Mouse (Mus musculus) forebrain, embryonic 15.5 days (tissue): ENCODE results near the gene Pkdrej. TPM values are rescaled to one million over a fixed set of nuclear protein-coding genes. Genes with fewer than 3 reads are reported as not detected.

Experiments used
- ATAC-seq: fragments of 200-750 bp; cut with Nextera tagmentation; replicated peaks from 2 replicates; pipeline ENCODE4 v1.8.0; 2017; ENCODE audit warnings: mild to moderate bottlenecking, moderate TSS enrichment, moderate library complexity
- H3K27ac ChIP-seq: fragments of 300-500 bp; sonication (generic); replicated peaks from 2 replicates; pipeline ENCODE4 v1.5.1; 2015; ENCODE audit warnings: mild to moderate bottlenecking, inconsistent platforms
- H3K27me3 ChIP-seq: fragments of 300-500 bp; sonication (generic); 2 replicates; pipeline ENCODE4 v1.6.1; 2015; ENCODE audit warnings: inconsistent platforms
- H3K36me3 ChIP-seq: fragments of 300-500 bp; sonication (generic); 2 replicates; pipeline ENCODE4 v1.6.1; 2015; ENCODE audit warnings: mild to moderate bottlenecking, inconsistent platforms
- H3K4me1 ChIP-seq: fragments of 300-500 bp; sonication (generic); 2 replicates; pipeline ENCODE4 v1.6.1; 2015; ENCODE audit warnings: inconsistent platforms
- H3K4me2 ChIP-seq: fragments of 300-500 bp; sonication (generic); replicated peaks from 2 replicates; pipeline ENCODE4 v1.6.1; 2015; ENCODE audit warnings: mild to moderate bottlenecking, inconsistent platforms
- H3K4me3 ChIP-seq: fragments of 300-500 bp; sonication (generic); 2 replicates; pipeline ENCODE4 v1.5.1; 2015; ENCODE audit warnings: mild to moderate bottlenecking, inconsistent platforms
- H3K9ac ChIP-seq: fragments of 300-500 bp; sonication (generic); replicated peaks from 2 replicates; pipeline ENCODE4 v1.6.1; 2015; ENCODE audit warnings: mild to moderate bottlenecking, inconsistent platforms
- H3K9me3 ChIP-seq: fragments of 300-500 bp; sonication (generic); 2 replicates; pipeline ENCODE4 v1.6.1; 2016; ENCODE audit warnings: inconsistent platforms
- WGBS: fragments of 180-500 bp; shearing (Covaris S2); methylation state at CpG from one replicate; pipeline ENCODE4 v1.1.7; 2015; ENCODE audit warnings: mixed read lengths; 5-methylcytosine and 5-hydroxymethylcytosine counted together
- polyA plus RNA-seq: library from polyadenylated mRNA; unstranded; fragments of >200 nt; fragmentation: Nextera tagmentation; extraction: Ambion mirVana; gene quantifications from 2 replicates; pipeline ENCODE4 v1.2.1, GENCODE M21; 2015

The Pkdrej gene
- polyA plus RNA-seq, 1 experiment from 2014 or later: 0.04 TPM

GRCm38 (mm10) chr15:85808031-85808430, 13.5 kb downstream of the Pkdrej start:
- H3K27me3 ChIP-seq: no peaks in the 10 kb centered on the region
- H3K4me3 ChIP-seq: no peak overlapping the region
- H3K27ac ChIP-seq: no peak overlapping the region
- no peak for ATAC-seq
- H3K4me2 ChIP-seq: no peak overlapping the region
- 77% methylated on average over 6 of the region's 6 CpGs for WGBS
- peaks cover 18% of the 10 kb centered on the region for H3K4me1 ChIP-seq
- no peak overlapping the region for H3K9ac ChIP-seq
- no peaks in the 10 kb centered on the region for H3K36me3 ChIP-seq
- H3K9me3 ChIP-seq: no peaks in the 10 kb centered on the region

DNA sequence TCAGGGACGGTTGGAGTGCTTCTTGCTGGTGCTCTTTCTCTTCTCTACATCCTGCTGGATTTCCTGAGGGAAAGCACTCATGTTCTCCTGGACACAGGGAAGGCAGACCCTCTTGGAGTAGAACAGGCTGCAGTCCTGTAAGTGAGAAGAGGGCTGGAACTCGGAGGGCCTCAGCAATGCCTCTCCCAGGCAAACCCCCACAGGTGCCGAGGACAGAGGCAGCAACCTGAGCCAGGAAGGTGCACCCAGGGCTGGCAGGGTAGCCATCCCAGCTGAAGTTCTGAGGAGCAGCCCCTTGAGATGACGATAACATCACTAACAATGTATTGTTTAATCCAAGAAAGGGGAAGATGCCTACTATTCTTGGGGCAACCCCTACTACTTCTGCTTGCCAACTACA, 14.1 kb downstream of the Pkdrej start:
- WGBS: 86% methylated on average over 4 of the region's 4 CpGs
- Histone ChIP-seq H3K9ac (no peak overlapping the region), H3K27me3 (no peaks in the 10 kb centered on the region), H3K4me1 (peaks cover 21% of the 10 kb centered on the region), H3K27ac (no peak overlapping the region), H3K9me3 (no peaks in the 10 kb centered on the region), H3K4me2 (no peak overlapping the region), H3K4me3 (no peak overlapping the region), H3K36me3 (no peaks in the 10 kb centered on the region)
- ATAC-seq: no peak

DNA sequence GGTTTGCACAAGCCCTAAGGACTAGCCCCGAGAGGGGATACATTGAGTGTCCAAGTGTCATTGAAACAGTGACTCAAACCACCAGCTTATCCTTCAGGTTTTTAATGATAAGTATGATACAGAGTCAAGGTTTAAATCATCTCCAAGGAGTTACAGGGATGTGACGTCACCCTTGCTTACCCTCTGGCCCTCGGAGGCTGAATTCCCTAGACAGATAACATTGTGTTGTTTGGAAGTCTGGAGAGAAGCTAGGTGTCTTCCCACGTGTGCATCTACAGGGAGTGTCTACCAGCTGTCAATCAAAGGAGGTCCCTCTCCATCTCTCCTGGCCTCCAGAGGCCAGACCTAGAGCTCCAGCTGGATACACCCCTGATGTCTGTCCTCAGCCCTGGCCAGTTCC, 14.6 kb downstream of the Pkdrej start:
- Histone ChIP-seq H3K4me2 (no peak overlapping the region), H3K27ac (no peak overlapping the region), H3K36me3 (no peaks in the 10 kb centered on the region), H3K9me3 (no peaks in the 10 kb centered on the region), H3K4me1 (peaks cover 17% of the 10 kb centered on the region), H3K4me3 (no peak overlapping the region), H3K27me3 (no peaks in the 10 kb centered on the region), H3K9ac (no peak overlapping the region)
- ATAC-seq: no peak
- WGBS: 80% methylated on average over 4 of the region's 4 CpGs

GRCm38 (mm10) chr15:85802931-85803330, 18.6 kb downstream of the Pkdrej start:
- 82% methylated on average over 2 of the region's 2 CpGs for WGBS
- Histone ChIP-seq H3K9me3 (no peaks in the 10 kb centered on the region), H3K27me3 (no peaks in the 10 kb centered on the region), H3K36me3 (no peaks in the 10 kb centered on the region), H3K27ac (no peak overlapping the region), H3K4me2 (no peak overlapping the region), H3K4me3 (no peak overlapping the region), H3K4me1 (0 out of 2 replicates have a peak, but pooled peaks cover 3% of the 10 kb centered on the region), H3K9ac (no peak overlapping the region)
- no peak for ATAC-seq

DNA sequence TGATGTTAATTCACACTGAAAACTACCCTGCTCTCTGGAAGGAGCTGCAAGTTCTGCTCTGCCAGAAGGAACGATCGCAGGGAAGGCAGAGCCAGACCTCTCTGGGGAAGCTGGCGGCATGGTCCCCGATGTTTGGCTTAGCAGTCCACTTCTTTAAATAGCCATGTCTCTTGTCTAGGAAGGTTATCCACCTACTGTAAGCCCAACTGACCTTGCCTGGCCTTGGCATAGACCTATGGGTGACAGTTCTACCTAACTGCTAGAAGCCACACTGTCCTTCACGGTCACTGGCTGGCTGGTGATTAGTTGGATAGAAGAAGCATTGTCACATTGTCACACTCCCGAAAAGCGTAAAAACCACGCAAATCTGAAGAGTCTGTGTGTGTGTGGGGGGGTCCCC, 22.9 kb downstream of the Pkdrej start:
- ATAC-seq: no peak
- no peak overlapping the region for H3K4me3 ChIP-seq
- no peaks in the 10 kb centered on the region for H3K36me3 ChIP-seq
- no peak overlapping the region for H3K27ac ChIP-seq
- H3K4me2 ChIP-seq: no peak overlapping the region
- 0 out of 2 replicates have a peak, but pooled peaks cover 3% of the 10 kb centered on the region for H3K4me1 ChIP-seq
- no peaks in the 10 kb centered on the region for H3K27me3 ChIP-seq
- no peak overlapping the region for H3K9ac ChIP-seq
- no peaks in the 10 kb centered on the region for H3K9me3 ChIP-seq
- 90% methylated on average over 8 of the region's 8 CpGs for WGBS

GRCm38 (mm10) chr15:85795516-85795915, 26.0 kb downstream of the Pkdrej start:
- Histone ChIP-seq H3K27ac (no peak overlapping the region), H3K27me3 (no peaks in the 10 kb centered on the region), H3K36me3 (no peaks in the 10 kb centered on the region), H3K9ac (no peak overlapping the region), H3K4me2 (no peak overlapping the region), H3K4me3 (no peak overlapping the region), H3K4me1 (no peaks in the 10 kb centered on the region), H3K9me3 (no peaks in the 10 kb centered on the region)
- no peak for ATAC-seq
- 82% methylated on average over 6 of the region's 6 CpGs for WGBS

DNA sequence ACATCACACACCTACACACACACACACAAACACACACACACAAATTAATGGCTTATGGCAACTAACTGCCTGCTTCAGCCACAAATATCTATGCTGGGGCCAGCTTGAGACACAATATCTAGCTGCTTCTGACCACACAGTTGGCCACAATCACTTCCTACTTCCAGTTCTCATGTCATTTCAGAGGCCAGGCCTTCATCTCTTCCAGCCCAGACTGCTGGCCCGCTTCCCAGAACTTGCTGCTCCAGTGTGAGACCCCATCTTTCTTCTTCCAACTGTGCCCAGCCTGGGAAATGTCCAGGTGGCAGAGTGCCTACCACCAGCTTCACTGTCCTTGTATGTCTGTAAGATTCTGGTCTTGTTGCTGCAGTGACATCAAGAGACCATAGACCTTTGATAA, 28.7 kb downstream of the Pkdrej start:
- no peaks in the 10 kb centered on the region for H3K4me1 ChIP-seq
- no peaks in the 10 kb centered on the region for H3K27me3 ChIP-seq
- H3K4me3 ChIP-seq: no peak overlapping the region
- no peaks in the 10 kb centered on the region for H3K9me3 ChIP-seq
- no peak for ATAC-seq
- 69% methylated on average over 1 of the region's 1 CpGs for whole genome bisulfite sequencing
- H3K9ac ChIP-seq: no peak overlapping the region
- H3K36me3 ChIP-seq: no peaks in the 10 kb centered on the region
- no peak overlapping the region for H3K27ac ChIP-seq
- H3K4me2 ChIP-seq: no peak overlapping the region

- Histone ChIP-seq H3K27me3 (no peaks in the 10 kb centered on the region), H3K9ac (no peak overlapping the region), H3K9me3 (no peaks in the 10 kb centered on the region), H3K27ac (no peak overlapping the region), H3K4me2 (no peak overlapping the region), H3K36me3 (no peaks in the 10 kb centered on the region), H3K4me1 (no peaks in the 10 kb centered on the region), H3K4me3 (no peak overlapping the region)
- 91% methylated on average over 4 of the region's 4 CpGs for WGBS
- no peak for ATAC-seq
Measured at GRCm38 (mm10) chr15:85791449-85791848, 30.1 kb downstream of the Pkdrej start.

GRCm38 (mm10) chr15:85788633-85789032, 32.9 kb downstream of the Pkdrej start:
- no peak overlapping the region for H3K9ac ChIP-seq
- 80% methylated on average over 16 of the region's 16 CpGs for WGBS
- no peak overlapping the region for H3K4me2 ChIP-seq
- H3K9me3 ChIP-seq: no peaks in the 10 kb centered on the region
- no peak for ATAC-seq
- H3K27ac ChIP-seq: no peak overlapping the region
- no peaks in the 10 kb centered on the region for H3K27me3 ChIP-seq
- H3K36me3 ChIP-seq: no peaks in the 10 kb centered on the region
- H3K4me3 ChIP-seq: no peak overlapping the region
- H3K4me1 ChIP-seq: no peaks in the 10 kb centered on the region

GRCm38 (mm10) chr15:85788051-85788450, 33.5 kb downstream of the Pkdrej start:
- 88% methylated on average over 4 of the region's 4 CpGs for WGBS
- Histone ChIP-seq H3K4me3 (no peak overlapping the region), H3K36me3 (no peaks in the 10 kb centered on the region)

DNA sequence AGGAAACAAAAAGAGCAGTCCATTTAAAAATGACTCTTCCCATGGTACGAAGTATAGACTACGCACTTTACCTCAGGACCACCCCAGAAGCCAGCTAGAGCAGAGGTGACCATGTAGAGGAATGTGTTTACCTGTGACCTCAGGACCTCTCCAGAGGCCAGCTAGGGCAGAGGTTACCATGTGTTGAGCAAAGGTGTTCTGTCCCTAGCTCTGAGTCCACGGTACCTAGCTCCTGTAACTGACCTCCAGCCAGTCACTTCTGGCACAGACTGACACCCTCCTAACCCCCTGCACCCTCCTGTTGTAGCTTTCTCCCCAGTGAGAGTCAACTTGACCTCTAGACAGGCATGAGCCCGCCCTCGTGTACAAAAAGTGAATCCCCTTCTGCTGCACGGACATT, 34.1 kb downstream of the Pkdrej start:
- H3K4me1 ChIP-seq: no peaks in the 10 kb centered on the region
- no peak overlapping the region for H3K27ac ChIP-seq
- H3K9ac ChIP-seq: no peak overlapping the region
- no peak overlapping the region for H3K4me3 ChIP-seq
- H3K27me3 ChIP-seq: no peaks in the 10 kb centered on the region
- H3K36me3 ChIP-seq: no peaks in the 10 kb centered on the region
- 89% methylated on average over 6 of the region's 6 CpGs for WGBS
- H3K9me3 ChIP-seq: no peaks in the 10 kb centered on the region
- H3K4me2 ChIP-seq: no peak overlapping the region
- no peak for ATAC-seq

More at GRCm38 (mm10) chr15:85788051-85788450, 33.5 kb downstream of the Pkdrej start:
- Histone ChIP-seq H3K4me2 (no peak overlapping the region), H3K27ac (no peak overlapping the region), H3K9me3 (no peaks in the 10 kb centered on the region), H3K9ac (no peak overlapping the region), H3K4me1 (no peaks in the 10 kb centered on the region), H3K27me3 (no peaks in the 10 kb centered on the region)
- ATAC-seq: no peak

DNA sequence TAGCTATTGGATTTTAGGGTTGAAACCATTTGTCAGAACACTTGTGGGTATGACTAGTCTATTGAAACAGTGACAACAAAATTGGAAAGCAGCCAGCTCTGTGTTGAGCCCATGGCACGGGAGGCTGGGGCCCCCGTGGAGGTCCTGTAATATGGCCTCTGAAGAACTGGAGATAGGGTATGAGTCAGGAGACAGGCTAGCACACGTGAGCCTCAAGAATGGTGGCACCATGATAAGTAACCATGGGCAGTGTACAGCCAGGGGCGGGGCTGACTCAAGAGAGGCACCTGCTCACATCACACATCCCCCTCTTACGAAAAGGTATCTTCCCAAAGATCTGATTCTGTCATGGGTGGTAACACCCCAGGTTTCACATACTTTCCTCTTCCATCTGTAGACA, 34.8 kb downstream of the Pkdrej start:
- Histone ChIP-seq H3K9me3 (no peaks in the 10 kb centered on the region), H3K4me2 (no peak overlapping the region), H3K36me3 (no peaks in the 10 kb centered on the region), H3K4me1 (no peaks in the 10 kb centered on the region), H3K9ac (no peak overlapping the region), H3K27me3 (no peaks in the 10 kb centered on the region), H3K4me3 (no peak overlapping the region), H3K27ac (no peak overlapping the region)
- ATAC-seq: no peak
- 67% methylated on average over 5 of the region's 5 CpGs for WGBS

DNA sequence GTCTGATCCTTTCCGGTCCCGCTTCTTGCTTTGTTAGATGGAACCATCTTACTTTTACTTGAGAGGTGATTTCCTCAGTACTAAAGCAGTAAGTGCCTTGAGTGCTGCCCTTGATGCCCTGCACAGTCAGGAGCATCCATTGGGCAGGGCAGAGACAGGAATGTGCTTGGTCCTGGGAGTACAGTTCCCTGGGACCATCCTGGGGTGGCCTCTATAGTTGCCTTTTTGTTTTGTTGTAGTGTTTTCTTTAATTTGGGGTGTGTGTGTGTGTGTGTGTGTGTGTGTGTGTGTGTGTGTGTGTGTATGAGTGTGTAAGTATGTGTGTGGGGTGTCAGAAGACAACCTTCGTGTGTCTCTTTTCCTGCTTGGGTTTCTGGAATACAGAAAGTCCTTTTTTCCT, 37.2 kb downstream of the Pkdrej start:
- ATAC-seq: no peak
- no peak overlapping the region for H3K4me3 ChIP-seq
- H3K9me3 ChIP-seq: no peaks in the 10 kb centered on the region
- no peak overlapping the region for H3K27ac ChIP-seq
- no peak overlapping the region for H3K4me2 ChIP-seq
- no peak overlapping the region for H3K9ac ChIP-seq
- H3K27me3 ChIP-seq: no peaks in the 10 kb centered on the region
- no peaks in the 10 kb centered on the region for H3K4me1 ChIP-seq
- no peaks in the 10 kb centered on the region for H3K36me3 ChIP-seq
- WGBS: 91% methylated on average over 3 of the region's 3 CpGs
